Mouse (Mus musculus) neural tube, embryonic 15.5 days (tissue): ENCODE results near the gene Crtc1. TPM values are rescaled to one million over a fixed set of nuclear protein-coding genes. Genes with fewer than 3 reads are reported as not detected.

Experiments used
- ATAC-seq: fragments of 200-750 bp; cut with Nextera tagmentation; 2 replicates; pipeline ENCODE4 v1.8.0; 2017; ENCODE audit warnings: mild to moderate bottlenecking, moderate TSS enrichment, moderate library complexity; ENCODE audit not compliant: low FRiP score
- H3K27ac ChIP-seq: fragments of 300-500 bp; sonication (generic); replicated peaks from 2 replicates; pipeline ENCODE4 v1.5.1; 2015; ENCODE audit warnings: mild to moderate bottlenecking, inconsistent platforms
- H3K27me3 ChIP-seq: fragments of 300-500 bp; sonication (generic); replicated peaks from 2 replicates; pipeline ENCODE4 v1.6.1; 2015; ENCODE audit warnings: inconsistent platforms
- H3K36me3 ChIP-seq: fragments of 300-500 bp; sonication (generic); 2 replicates; pipeline ENCODE4 v1.6.1; 2015; ENCODE audit warnings: inconsistent platforms
- H3K4me1 ChIP-seq: fragments of 300-500 bp; sonication (generic); 2 replicates; pipeline ENCODE4 v1.6.1; 2015; ENCODE audit warnings: inconsistent platforms
- H3K4me2 ChIP-seq: fragments of 300-500 bp; sonication (generic); 2 replicates; pipeline ENCODE4 v1.6.1; 2015; ENCODE audit warnings: inconsistent platforms, mild to moderate bottlenecking, moderate library complexity
- H3K4me3 ChIP-seq: fragments of 300-500 bp; sonication (generic); replicated peaks from 2 replicates; pipeline ENCODE4 v1.5.1; 2015; ENCODE audit warnings: mild to moderate bottlenecking, inconsistent platforms
- H3K9ac ChIP-seq: fragments of 300-500 bp; sonication (generic); replicated peaks from 2 replicates; pipeline ENCODE4 v1.6.1; 2015; ENCODE audit warnings: mild to moderate bottlenecking, inconsistent platforms
- H3K9me3 ChIP-seq: fragments of 300-500 bp; sonication (generic); replicated peaks from 2 replicates; pipeline ENCODE4 v1.6.1; 2016; ENCODE audit warnings: inconsistent platforms
- WGBS: fragments of 180-500 bp; shearing (Covaris S2); methylation state at CpG from one replicate; pipeline ENCODE4 v1.1.7; 2015; ENCODE audit warnings: mixed read lengths; 5-methylcytosine and 5-hydroxymethylcytosine counted together
- polyA plus RNA-seq: library from polyadenylated mRNA; unstranded; fragments of >200 nt; fragmentation: Nextera tagmentation; extraction: Ambion mirVana; gene quantifications from 2 replicates; pipeline ENCODE4 v1.2.1, GENCODE M21; 2015

Crtc1 gene
- polyA plus RNA-seq, 1 experiment from 2014 or later, result 45.6 TPM

GRCm38 (mm10) chr8:70342007-70342406 is 97.4 kb downstream of the Crtc1 start:
- no peaks in the 10 kb centered on the region for H3K27me3 ChIP-seq
- no peaks in the 10 kb centered on the region for H3K9me3 ChIP-seq
- peaks cover 66% of the 10 kb centered on the region for H3K36me3 ChIP-seq
- no peaks in the 10 kb centered on the region for H3K4me1 ChIP-seq
- no peak for ATAC-seq
- no peak overlapping the region for H3K27ac ChIP-seq
- no peak overlapping the region for H3K4me3 ChIP-seq
- 96% methylated on average over 14 of the region's 14 CpGs for WGBS
- H3K9ac ChIP-seq, result no peak overlapping the region
- no peak overlapping the region for H3K4me2 ChIP-seq

GRCm38 (mm10) chr8:70340659-70341058 is 98.7 kb downstream of the Crtc1 start:
- no peak for ATAC-seq
- 90% methylated on average over 7 of the region's 7 CpGs for WGBS

GRCm38 (mm10) chr8:70338931-70339330 is 100.4 kb downstream of the Crtc1 start:
- 92% methylated on average over 7 of the region's 7 CpGs for whole genome bisulfite sequencing
- H3K9ac ChIP-seq, result no peak overlapping the region
- peaks cover 94% of the 10 kb centered on the region for H3K36me3 ChIP-seq
- no peaks in the 10 kb centered on the region for H3K9me3 ChIP-seq
- H3K4me2 ChIP-seq, result no peak overlapping the region
- no peak for ATAC-seq
- H3K27ac ChIP-seq, result no peak overlapping the region
- no peak overlapping the region for H3K4me3 ChIP-seq
- no peaks in the 10 kb centered on the region for H3K27me3 ChIP-seq
- H3K4me1 ChIP-seq, result no peaks in the 10 kb centered on the region

More at GRCm38 (mm10) chr8:70340659-70341058, 98.7 kb downstream of the Crtc1 start:
- Histone ChIP-seq H3K4me2 (no peak overlapping the region), H3K4me3 (no peak overlapping the region), H3K27ac (no peak overlapping the region), H3K27me3 (no peaks in the 10 kb centered on the region), H3K4me1 (no peaks in the 10 kb centered on the region), H3K9ac (no peak overlapping the region), H3K36me3 (peaks cover 77% of the 10 kb centered on the region), H3K9me3 (no peaks in the 10 kb centered on the region)

- WGBS, result 95% methylated on average over 6 of the region's 6 CpGs
Measured at GRCm38 (mm10) chr8:70332878-70333202, 106.5 kb downstream of the Crtc1 start.

More at GRCm38 (mm10) chr8:70332878-70333202, 106.5 kb downstream of the Crtc1 start:
- Histone ChIP-seq H3K4me3 (no peak overlapping the region), H3K4me1 (peaks cover 31% of the 10 kb centered on the region), H3K9me3 (no peaks in the 10 kb centered on the region), H3K36me3 (peaks cover 83% of the 10 kb centered on the region), H3K4me2 (no peak overlapping the region), H3K9ac (no peak overlapping the region), H3K27ac (no peak overlapping the region), H3K27me3 (no peaks in the 10 kb centered on the region)
- ATAC-seq, result no peak

Other genes with a start within 250 kb of the Crtc1 start
- gene Slc25a42, start 227.3 kb downstream of the Crtc1 start, polyA plus RNA-seq, result 9.3 and 10.9 TPM in 2 replicates
- gene Sugp2, start 205.4 kb downstream of the Crtc1 start, polyA plus RNA-seq, result 77.3 and 80.5 TPM in 2 replicates
- 106 and 112 TPM in 2 replicates for gene Armc6, start 205.1 kb downstream of the Crtc1 start, polyA plus RNA-seq
- 22.7 and 30.1 TPM in 2 replicates for gene Homer3, start 156.8 kb downstream of the Crtc1 start, polyA plus RNA-seq
- 42.2 and 46.7 TPM in 2 replicates for gene Ddx49, start 137.1 kb downstream of the Crtc1 start, polyA plus RNA-seq
- gene Cope, start 137.1 kb downstream of the Crtc1 start, polyA plus RNA-seq, result 299 and 314 TPM in 2 replicates
- gene Cers1, start 123.8 kb downstream of the Crtc1 start, polyA plus RNA-seq, result 35.5 and 42.4 TPM in 2 replicates
- gene Gdf1, start 109.8 kb downstream of the Crtc1 start, polyA plus RNA-seq, result 7.9 and 9.8 TPM in 2 replicates
- gene Upf1, start 86.3 kb downstream of the Crtc1 start, polyA plus RNA-seq, result 11.8 and 12.6 TPM in 2 replicates
- 3.1 and 6.4 TPM in 2 replicates for gene Comp, start 66.0 kb downstream of the Crtc1 start, polyA plus RNA-seq
- gene Klhl26, start 37.4 kb upstream of the Crtc1 start, polyA plus RNA-seq, result 33.3 and 35.0 TPM in 2 replicates
- 153 and 188 TPM in 2 replicates for gene Tmem59l, start 47.8 kb upstream of the Crtc1 start, polyA plus RNA-seq
- 7.9 and 8.7 TPM in 2 replicates for gene Crlf1, start 53.6 kb upstream of the Crtc1 start, polyA plus RNA-seq
- gene Rex1bd, start 67.2 kb upstream of the Crtc1 start, polyA plus RNA-seq, result 165 and 181 TPM in 2 replicates
- 653 and 714 TPM in 2 replicates for gene Uba52, start 71.2 kb upstream of the Crtc1 start, polyA plus RNA-seq
- 381 and 389 TPM in 2 replicates for gene Fkbp8, start 88.1 kb upstream of the Crtc1 start, polyA plus RNA-seq
- 44.4 and 51.1 TPM in 2 replicates for gene Kxd1, start 88.4 kb upstream of the Crtc1 start, polyA plus RNA-seq
- gene Ell, start 99.9 kb upstream of the Crtc1 start, polyA plus RNA-seq, result 14.7 and 19.2 TPM in 2 replicates
- 137 and 142 TPM in 2 replicates for gene Isyna1, start 154.8 kb upstream of the Crtc1 start, polyA plus RNA-seq
- gene Ssbp4, start 169.3 kb upstream of the Crtc1 start, polyA plus RNA-seq, result 170 and 175 TPM in 2 replicates
- 1.5 and 2.6 TPM in 2 replicates for gene Lrrc25, start 176.6 kb upstream of the Crtc1 start, polyA plus RNA-seq
- gene Gdf15, start 192.9 kb upstream of the Crtc1 start, polyA plus RNA-seq, result 0.22 TPM in 2 replicates
- 78.6 TPM in 2 replicates for gene Pgpep1, start 220.8 kb upstream of the Crtc1 start, polyA plus RNA-seq
- 191 and 206 TPM in 2 replicates for gene Lsm4, start 233.7 kb upstream of the Crtc1 start, polyA plus RNA-seq